8 mouse cellular contexts compared by ENCODE assay signal in the genomic region with DNA sequence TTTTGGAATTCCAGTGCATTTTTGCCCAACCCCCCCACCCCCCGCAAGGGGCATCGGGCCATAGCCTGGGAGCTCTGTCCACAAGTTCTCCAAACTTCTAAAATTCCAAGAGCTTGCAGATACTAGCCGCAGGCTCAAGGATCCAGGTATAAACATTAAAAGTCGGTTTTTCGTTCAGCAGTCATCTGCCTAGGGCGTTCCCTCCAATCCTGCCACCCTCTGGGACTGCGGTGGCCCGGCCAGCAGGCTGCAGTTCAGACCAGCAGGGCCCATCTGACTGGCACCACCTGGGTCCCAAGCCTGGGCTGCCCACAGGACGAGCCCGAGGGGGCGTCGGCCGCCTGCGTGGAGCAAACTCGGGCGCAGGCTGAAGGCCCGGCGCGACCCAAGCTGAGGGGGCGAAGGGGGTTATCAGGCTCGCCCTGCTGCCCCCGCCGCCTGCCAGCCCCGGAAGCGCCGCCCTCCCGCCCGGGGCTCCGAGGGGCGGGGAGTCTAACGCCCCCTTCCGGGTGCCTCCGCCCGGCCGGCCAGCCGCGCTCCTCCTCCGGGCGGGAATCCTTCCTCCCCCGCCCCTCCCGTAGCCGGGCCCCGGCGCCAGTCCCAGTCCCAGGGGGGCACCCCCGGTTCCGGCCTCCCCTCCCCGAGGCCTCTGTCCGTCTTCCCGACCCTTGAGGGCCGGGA. TPM values are rescaled to one million over a fixed set of nuclear protein-coding genes. Genes with fewer than 3 reads are reported as not detected.
DNase-seq lines count a peak whose midpoint lies in the region; ATAC-seq and TF ChIP-seq lines count a peak whose summit lies in the region.

No protein-coding gene starts in this region.

- DNase-seq in kidney, adult 18-20 months = peak; percentile 94
- no peak for DNase-seq in kidney, adult 11 months
- peak in 1 of 2 experiments; percentile 88 for DNase-seq in cerebellum, adult 2 months
- peak; percentile 91 for DNase-seq in hindbrain, embryonic 11.5 days (ENCODE audit: low spot score)
- DNase-seq in left cerebral cortex, postnatal 14 days (ENCODE audit: low spot score in 2 of 2) = peak; percentile 72 to 79
- peak; percentile 76 to 82 for DNase-seq in spleen, postnatal 14 days (ENCODE audit: low spot score in 2 of 2)

- no peaks in the 10 kb centered on the region for H3K9me3 ChIP-seq in hindbrain, embryonic 11.5 days (ENCODE audit: control insufficient read depth, low read length)

- no peaks in the 10 kb centered on the region for H3K36me3 ChIP-seq in hindbrain, embryonic 11.5 days (ENCODE audit: control insufficient read depth, insufficient read depth, low read length)

- peak overlapping the region; percentile 76 for H3K4me2 ChIP-seq in hindbrain, embryonic 11.5 days (replicated peaks; ENCODE audit: low read depth, low read length)

- peak overlapping the region; percentile 86 for H3K4me3 ChIP-seq in cerebellum, adult 2 months (replicated peaks; ENCODE audit: insufficient read depth, low read depth, low read length)
- H3K4me3 ChIP-seq in hindbrain, embryonic 11.5 days (ENCODE audit: low read depth, low read length) = peak overlapping the region; percentile 94

- H3K9ac ChIP-seq in hindbrain, embryonic 11.5 days (ENCODE audit: low read depth, low read length) = peak overlapping the region; percentile 94

- TF ChIP-seq POLR2A in cerebellum, adult 2 months (IDR thresholded peaks at IDR 0.05; ENCODE audit: borderline replicate concordance, insufficient read depth, low read length) = no peak; the same call in 1 of the 2 replicates

- no peaks in the 10 kb centered on the region for H3K27me3 ChIP-seq in cerebellum, adult 2 months (ENCODE audit: control insufficient read depth, insufficient read depth, low read length)
- H3K27me3 ChIP-seq in hindbrain, embryonic 11.5 days (ENCODE audit: control insufficient read depth, insufficient read depth, low read length) = no peaks in the 10 kb centered on the region

- under 1% methylated on average over 47 of the region's 50 CpGs for WGBS in cerebellum, adult 2 months
- WGBS in hindbrain, embryonic 11.5 days = 2% methylated on average over 39 of the region's 50 CpGs

- H3K4me1 ChIP-seq in cerebellum, adult 2 months (ENCODE audit: control insufficient read depth, insufficient read depth, low read length) = peaks cover 30% of the 10 kb centered on the region
- peaks cover 8% of the 10 kb centered on the region for H3K4me1 ChIP-seq in hindbrain, embryonic 11.5 days (replicated peaks; ENCODE audit: control insufficient read depth, insufficient read depth, low read length)

- intact Hi-C loops in left cerebral cortex, postnatal 14 days (cut with DNase I) = loop anchor here (5.0 kb wide), 1 partner anchor 60 kb away; a partner anchor contains a TSS

- H3K27ac ChIP-seq in cerebellum, adult 2 months (ENCODE audit: insufficient read depth, low read length) = peak overlapping the region; percentile 100
- peak overlapping the region; percentile 95 for H3K27ac ChIP-seq in hindbrain, embryonic 11.5 days (ENCODE audit: low read depth, low read length)

- TF ChIP-seq CTCF in cerebellum, adult 2 months (IDR thresholded peaks at IDR 0.05; ENCODE audit: borderline replicate concordance, insufficient read depth, low read depth, low read length) = no peak

- ATAC-seq in frontal cortex, adult (ENCODE audit: low TSS enrichment) = peak; percentile 68
- peak; percentile 78 for ATAC-seq in hindbrain, embryonic 11.5 days (ENCODE audit: low FRiP score)
- ATAC-seq in megakaryocyte-erythroid progenitor cell, adult 5-6 weeks (replicated peaks; ENCODE audit: low FRiP score, low TSS enrichment, poor library complexity, severe bottlenecking) = peak; percentile 20

RNA-seq across cellular contexts. Expression of a gene that starts 5.7 kb away (rescaled TPM):
- polyA plus RNA-seq in cerebellum, adult 2 months (2012; rRNA removed) = 15.4 and 18.4 TPM in 2 replicates
- 17.8 and 22.1 TPM in 2 replicates for polyA plus RNA-seq in hindbrain, embryonic 11.5 days (2014; fragmentation: Nextera tagmentation; extraction: Ambion mirVana)
- total RNA-seq in left cerebral cortex, postnatal 14 days (2021) = 10 to 100 TPM; 10.1 to 11.8 TPM
- total RNA-seq in megakaryocyte-erythroid progenitor cell, adult 5-6 weeks (2014; fragmentation: Nextera tagmentation) = 15.5 and 16.1 TPM in 2 replicates
- 2.4 and 4.8 TPM in 2 replicates for total RNA-seq in megakaryocyte-erythroid progenitor cell, adult 5-6 weeks (2017)

RNA-seq across cellular contexts. Expression of a gene that starts 33.3 kb away (rescaled TPM):
- 55.4 and 59.5 TPM in 2 replicates for polyA plus RNA-seq in cerebellum, adult 2 months (2012; rRNA removed)
- 26.0 and 29.5 TPM in 2 replicates for polyA plus RNA-seq in hindbrain, embryonic 11.5 days (2014; fragmentation: Nextera tagmentation; extraction: Ambion mirVana)
- 10 to 100 TPM; 38.0 to 40.3 TPM for total RNA-seq in left cerebral cortex, postnatal 14 days (2021)
- 13.7 and 18.5 TPM in 2 replicates for total RNA-seq in megakaryocyte-erythroid progenitor cell, adult 5-6 weeks (2014; fragmentation: Nextera tagmentation)
- 25.9 and 29.0 TPM in 2 replicates for total RNA-seq in megakaryocyte-erythroid progenitor cell, adult 5-6 weeks (2017)

RNA-seq across cellular contexts. Expression of a gene that starts 36.1 kb away (rescaled TPM):
- 1.4 and 2.1 TPM in 2 replicates for polyA plus RNA-seq in cerebellum, adult 2 months (2012; rRNA removed)
- polyA plus RNA-seq in hindbrain, embryonic 11.5 days (2014; fragmentation: Nextera tagmentation; extraction: Ambion mirVana) = 0.07 TPM in 1 of 2 replicates, not detected in the other
- total RNA-seq in left cerebral cortex, postnatal 14 days (2021) = 1 to 10 TPM; 2.6 to 2.7 TPM
- total RNA-seq in megakaryocyte-erythroid progenitor cell, adult 5-6 weeks (2014; fragmentation: Nextera tagmentation) = 0.28 TPM in 1 of 2 replicates, not detected in the other
- total RNA-seq in megakaryocyte-erythroid progenitor cell, adult 5-6 weeks (2017) = 0.38 TPM in 1 of 2 replicates, not detected in the other

RNA-seq across cellular contexts. Expression of a gene that starts 49.1 kb away (rescaled TPM):
- polyA plus RNA-seq in cerebellum, adult 2 months (2012; rRNA removed) = not detected in 2 replicates
- polyA plus RNA-seq in hindbrain, embryonic 11.5 days (2014; fragmentation: Nextera tagmentation; extraction: Ambion mirVana) = 0.82 and 1.1 TPM in 2 replicates
- not detected for total RNA-seq in left cerebral cortex, postnatal 14 days (2021)
- total RNA-seq in megakaryocyte-erythroid progenitor cell, adult 5-6 weeks (2014; fragmentation: Nextera tagmentation) = not detected in 2 replicates
- total RNA-seq in megakaryocyte-erythroid progenitor cell, adult 5-6 weeks (2017) = not detected in 2 replicates

RNA-seq across cellular contexts. Expression of a gene that starts 52.7 kb away (rescaled TPM):
- polyA plus RNA-seq in cerebellum, adult 2 months (2012; rRNA removed) = 12.2 and 13.9 TPM in 2 replicates
- polyA plus RNA-seq in hindbrain, embryonic 11.5 days (2014; fragmentation: Nextera tagmentation; extraction: Ambion mirVana) = 19.4 and 21.7 TPM in 2 replicates
- 1 to 10 TPM; 2.7 to 3.0 TPM for total RNA-seq in left cerebral cortex, postnatal 14 days (2021)
- 12.4 and 17.7 TPM in 2 replicates for total RNA-seq in megakaryocyte-erythroid progenitor cell, adult 5-6 weeks (2014; fragmentation: Nextera tagmentation)
- 26.1 and 32.6 TPM in 2 replicates for total RNA-seq in megakaryocyte-erythroid progenitor cell, adult 5-6 weeks (2017)

Comparison
In these comparisons a context has a peak if more than half of its experiments do, and no peak if none do; other contexts are left out.
1. ATAC-seq: peak in every context shown above with its lines; median percentile 78 in hindbrain, embryonic 11.5 days; 68 in frontal cortex, adult; 20 in megakaryocyte-erythroid progenitor cell, adult 5-6 weeks.